Mouse (Mus musculus) lung, postnatal 0 days (tissue): ENCODE results near the gene Tnr. TPM values are rescaled to one million over a fixed set of nuclear protein-coding genes. Genes with fewer than 3 reads are reported as not detected.

Experiments
- ATAC-seq: fragments of 200-750 bp; cut with Nextera tagmentation; 2 replicates; pipeline ENCODE4 v1.8.0; 2017; ENCODE audit warnings: moderate library complexity
- DNase-seq: peaks from one replicate; pipeline ENCODE4 v3.0.0-alpha.2; 2016; ENCODE audit warnings: low spot score
- H3K27ac ChIP-seq: fragments of 300-500 bp; sonication (generic); 2 replicates; pipeline ENCODE4 v1.5.1; 2014; ENCODE audit warnings: antibody characterized with exemption, mild to moderate bottlenecking, low read length, mixed read lengths
- H3K27me3 ChIP-seq: fragments of 300-500 bp; sonication (generic); replicated peaks from 2 replicates; pipeline ENCODE4 v1.6.1; 2014; ENCODE audit warnings: low read length, mixed read lengths; ENCODE audit not compliant: insufficient read depth
- H3K36me3 ChIP-seq: fragments of 300-500 bp; sonication (generic); 2 replicates; pipeline ENCODE4 v1.6.1; 2014; ENCODE audit warnings: low read length, mixed read lengths; ENCODE audit not compliant: insufficient read depth
- H3K4me1 ChIP-seq: fragments of 300-500 bp; sonication (generic); 2 replicates; pipeline ENCODE4 v1.6.1; 2014; ENCODE audit warnings: antibody characterized with exemption, low read depth, low read length, mixed read lengths; ENCODE audit not compliant: insufficient read depth
- H3K4me2 ChIP-seq: fragments of 300-500 bp; sonication (generic); replicated peaks from 2 replicates; pipeline ENCODE4 v1.6.1; 2014; ENCODE audit warnings: low read depth, mild to moderate bottlenecking, low read length, moderate library complexity, mixed read lengths
- H3K4me3 ChIP-seq: fragments of 300-500 bp; sonication (generic); 2 replicates; pipeline ENCODE4 v1.5.1; 2014; ENCODE audit warnings: low read depth, low read length
- H3K9ac ChIP-seq: fragments of 300-500 bp; sonication (generic); replicated peaks from 2 replicates; pipeline ENCODE4 v1.6.1; 2014; ENCODE audit warnings: low read depth, mild to moderate bottlenecking
- H3K9me3 ChIP-seq: fragments of 300-500 bp; sonication (generic); 2 replicates; pipeline ENCODE4 v1.6.1; 2016; ENCODE audit warnings: low read length, mixed read lengths
- CTCF ChIP-seq: IDR thresholded peaks from 2 replicates; pipeline ENCODE4 v1.5.1; 2016; ENCODE audit warnings: antibody characterized with exemption, mild to moderate bottlenecking
- EP300 ChIP-seq: IDR thresholded peaks from 2 replicates; pipeline ENCODE4 v1.6.1; 2016; ENCODE audit warnings: antibody characterized with exemption, mild to moderate bottlenecking, control low read depth
- WGBS: fragments of 180-500 bp; shearing (Covaris S2); extraction: QIAGEN DNeasy Blood & Tissue Kit; methylation state at CpG from one replicate; pipeline ENCODE4 v1.1.7; 2014; 5-methylcytosine and 5-hydroxymethylcytosine counted together
- polyA plus RNA-seq: library from polyadenylated mRNA; unstranded; fragments of >200 nt; fragmentation: Nextera tagmentation; extraction: Ambion mirVana; gene quantifications from 2 replicates; pipeline ENCODE4 v1.2.1, GENCODE M21; 2015

Tnr gene
- polyA plus RNA-seq, 1 experiment from 2014 or later, result not detected

GRCm38 (mm10) chr1:159501911-159502310 lies 21.7 kb upstream of the Tnr start:
- WGBS, result 86% methylated on average over 4 of the region's 4 CpGs
- Histone ChIP-seq H3K36me3 (no peaks in the 10 kb centered on the region), H3K27me3 (no peaks in the 10 kb centered on the region), H3K9ac (no peak overlapping the region), H3K4me3 (no peak overlapping the region), H3K9me3 (no peaks in the 10 kb centered on the region), H3K4me2 (no peak overlapping the region), H3K27ac (no peak overlapping the region), H3K4me1 (no peaks in the 10 kb centered on the region)
- DNase-seq (no peak), ATAC-seq (no peak)
- TF ChIP-seq CTCF (no peak), EP300 (no peak)

DNA sequence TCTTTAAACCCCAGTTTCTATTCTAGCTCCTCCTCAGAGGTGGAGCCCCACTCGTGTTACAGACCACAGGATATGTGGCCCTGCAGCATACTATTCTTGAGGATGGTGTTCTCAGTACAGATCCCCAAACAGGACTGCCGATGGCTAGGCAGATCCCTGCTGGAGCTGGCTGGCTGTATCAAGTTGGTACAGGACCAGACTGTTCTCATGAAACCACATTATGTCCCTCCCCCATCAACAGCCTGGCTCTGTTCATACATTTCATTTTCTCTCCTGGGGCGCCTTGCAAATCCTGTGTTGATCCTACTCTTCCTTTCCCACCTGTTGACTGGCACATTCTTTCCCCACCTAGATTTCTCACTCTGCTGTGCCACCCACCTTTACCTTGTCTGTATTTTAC lies 12.9 kb upstream of the Tnr start:
- DNase-seq (no peak), ATAC-seq (no peak)
- WGBS, result 63% methylated on average over 3 of the region's 3 CpGs
- no peak for TF ChIP-seq CTCF
- TF ChIP-seq EP300, result no peak
- Histone ChIP-seq H3K4me2 (no peak overlapping the region), H3K27ac (no peak overlapping the region), H3K9ac (no peak overlapping the region), H3K36me3 (no peaks in the 10 kb centered on the region), H3K27me3 (no peaks in the 10 kb centered on the region), H3K4me3 (no peak overlapping the region), H3K4me1 (no peaks in the 10 kb centered on the region), H3K9me3 (no peaks in the 10 kb centered on the region)

DNA sequence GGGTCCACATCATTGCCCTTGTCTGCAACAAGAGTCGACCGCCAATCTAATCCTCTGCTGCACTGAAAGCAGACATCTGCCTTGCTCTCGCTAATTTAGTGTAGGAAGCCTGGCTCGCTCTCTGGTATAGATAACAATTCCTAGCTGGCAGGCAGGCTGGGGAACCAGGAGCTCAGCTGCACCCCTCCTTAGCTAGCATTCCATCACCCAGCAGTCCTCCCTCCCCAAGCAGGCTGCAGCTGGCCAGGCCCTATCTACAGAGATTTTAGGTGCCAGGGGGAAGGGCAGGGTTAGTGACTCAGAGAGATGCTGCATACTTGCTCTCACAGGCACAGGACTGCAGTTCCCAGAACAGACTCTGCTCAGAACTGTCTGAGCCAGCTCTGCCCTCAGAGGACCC lies 5.9 kb upstream of the Tnr start:
- no peak for ATAC-seq
- no peak overlapping the region for H3K27ac ChIP-seq
- TF ChIP-seq CTCF (no peak), EP300 (no peak)

DNA sequence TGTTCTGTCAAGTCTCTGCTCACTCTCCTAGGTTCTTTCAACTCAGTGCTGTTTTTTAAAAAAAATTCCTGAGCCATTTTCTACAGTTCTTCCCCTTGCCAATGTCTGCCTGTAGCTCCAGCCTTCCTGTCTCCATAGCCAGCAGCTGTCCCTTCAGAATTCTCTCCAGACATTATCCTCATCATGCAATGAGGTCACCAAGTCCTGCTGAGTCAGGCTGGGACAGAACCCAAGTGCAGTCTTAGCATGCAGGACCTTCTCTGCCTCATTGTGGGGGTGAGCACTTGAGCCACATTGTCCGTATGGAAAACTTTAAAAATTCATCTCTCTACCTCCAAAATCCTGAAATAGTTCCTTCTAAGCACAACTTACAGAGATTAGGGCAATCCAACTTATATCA lies 4.4 kb upstream of the Tnr start:
- no peak overlapping the region for H3K4me2 ChIP-seq
- H3K27ac ChIP-seq, result no peak overlapping the region
- no peak overlapping the region for H3K4me3 ChIP-seq
- no peaks in the 10 kb centered on the region for H3K9me3 ChIP-seq
- H3K4me1 ChIP-seq, result no peaks in the 10 kb centered on the region
- no peaks in the 10 kb centered on the region for H3K27me3 ChIP-seq
- no peaks in the 10 kb centered on the region for H3K36me3 ChIP-seq
- no peak overlapping the region for H3K9ac ChIP-seq
- no peak for DNase-seq
- ATAC-seq, result no peak
- TF ChIP-seq CTCF (no peak), EP300 (no peak)
- WGBS, result 48% methylated on average over 1 of the region's 1 CpGs

More for the DNA sequence above, 5.9 kb upstream of the Tnr start:
- WGBS, result 53% methylated on average over 4 of the region's 4 CpGs
- Histone ChIP-seq H3K9ac (no peak overlapping the region), H3K4me1 (no peaks in the 10 kb centered on the region), H3K4me2 (no peak overlapping the region), H3K27me3 (no peaks in the 10 kb centered on the region), H3K9me3 (no peaks in the 10 kb centered on the region), H3K36me3 (no peaks in the 10 kb centered on the region), H3K4me3 (no peak overlapping the region)
- no peak for DNase-seq

- Histone ChIP-seq H3K4me3 (no peak overlapping the region), H3K4me1 (no peaks in the 10 kb centered on the region), H3K36me3 (no peaks in the 10 kb centered on the region), H3K9ac (no peak overlapping the region), H3K9me3 (no peaks in the 10 kb centered on the region), H3K27me3 (no peaks in the 10 kb centered on the region), H3K27ac (no peak overlapping the region), H3K4me2 (no peak overlapping the region)
- WGBS, result 51% methylated on average over 2 of the region's 2 CpGs
- ATAC-seq, result no peak
- TF ChIP-seq CTCF (no peak), EP300 (no peak)
- no peak for DNase-seq
Observed at GRCm38 (mm10) chr1:159523069-159523468, 500 bp upstream of the Tnr start.

- no peak overlapping the region for H3K4me3 ChIP-seq
- no peaks in the 10 kb centered on the region for H3K4me1 ChIP-seq
- no peak overlapping the region for H3K4me2 ChIP-seq
- no peaks in the 10 kb centered on the region for H3K9me3 ChIP-seq
- DNase-seq (peak; percentile 80), ATAC-seq (0 out of 2 replicates have a peak, but pooled peaks have one; percentile 25)
- H3K27me3 ChIP-seq, result no peaks in the 10 kb centered on the region
- 2% methylated on average over 18 of the region's 18 CpGs for WGBS
- no peak overlapping the region for H3K9ac ChIP-seq
- no peaks in the 10 kb centered on the region for H3K36me3 ChIP-seq
- no peak overlapping the region for H3K27ac ChIP-seq
- TF ChIP-seq CTCF (no peak), EP300 (no peak)
Observed at GRCm38 (mm10) chr1:159524051-159524549, 531 bp downstream of the Tnr start.
